Mouse (Mus musculus): ENCODE measurements at regions not wholly inside any gene's neighbourhood (a gene's known extent, or its start where the extent isn't known, plus 50 kb on each side); places are given as distances from the start of the nearest gene placed in this dataset.
A peak's percentile ranks its signal among the peaks of the same experiment; 100 is the strongest.

- no peak for DNase-seq (ENCODE audit: low read depth, low spot score)
Observed at GRCm38 (mm10) chr5:52309317-52310060, 54.1 kb upstream of the Sod3 start.

DNA sequence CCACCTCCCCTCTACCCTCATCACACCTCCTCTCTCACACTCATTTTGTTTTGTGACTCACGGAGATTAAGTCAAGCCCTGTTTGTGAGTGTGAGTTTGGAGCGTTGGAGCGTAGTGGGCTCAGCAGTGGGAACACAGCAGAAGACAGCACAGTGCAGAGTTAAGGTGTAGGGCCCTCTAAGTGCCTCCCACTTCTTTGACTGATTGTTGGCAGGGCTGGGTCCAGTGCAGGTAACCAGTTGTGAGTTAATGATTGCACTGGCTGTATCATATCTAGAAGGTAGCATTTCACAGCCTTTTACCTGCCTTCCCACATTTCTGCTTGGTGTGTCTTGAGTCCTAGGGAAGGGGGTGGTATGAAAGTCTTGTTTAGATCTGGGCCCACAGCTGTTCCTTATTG lies 67.3 kb upstream of the Sod3 start:
- no peak for DNase-seq (ENCODE audit: low read depth, low spot score)

DNA sequence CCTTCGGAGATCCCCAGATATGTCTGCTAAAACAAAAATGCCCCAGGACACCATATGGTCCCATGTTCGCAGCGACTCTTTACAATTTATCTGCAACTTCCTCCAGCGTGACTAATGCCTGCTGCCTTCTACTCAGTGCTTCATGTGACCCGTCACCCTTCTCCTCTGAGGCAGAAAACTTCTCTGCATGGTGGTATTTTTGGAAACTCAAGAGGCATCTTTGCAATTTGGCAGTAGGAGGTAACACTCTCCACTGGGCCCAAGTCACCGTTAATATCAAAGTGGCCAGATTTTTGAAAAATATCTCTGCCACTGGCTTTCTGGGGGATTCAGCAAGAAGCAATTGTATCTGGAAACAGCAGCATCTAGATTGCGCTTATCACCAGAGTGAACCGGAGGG lies 69.1 kb upstream of the Sod3 start:
- DNase-seq (ENCODE audit: low read depth, low spot score), result no peak

DNA sequence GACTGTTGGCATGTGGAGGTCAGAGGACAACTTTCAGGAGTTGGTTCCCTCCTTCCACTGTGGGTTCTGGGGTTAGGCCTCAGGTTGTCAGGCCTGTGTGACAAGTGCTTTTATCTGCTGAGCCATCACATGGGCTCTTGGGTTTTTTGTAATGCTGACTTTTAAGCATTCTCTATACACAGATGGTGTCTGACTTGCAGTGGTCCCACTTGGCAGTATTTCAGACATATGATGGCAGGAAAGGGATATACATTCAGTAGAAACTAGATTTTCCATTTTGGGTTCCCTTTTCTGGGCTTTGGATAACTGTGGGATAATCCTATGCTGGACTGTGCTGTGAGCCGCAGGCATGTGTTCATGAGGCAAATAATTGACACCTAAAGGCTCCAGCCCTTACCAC lies 75.3 kb upstream of the Sod3 start:
- DNase-seq (ENCODE audit: low read depth, low spot score), result no peak

- no peak for DNase-seq (ENCODE audit: low read depth, low spot score)
Observed at GRCm38 (mm10) chr5:52280871-52281270, 82.7 kb upstream of the Sod3 start.

- DNase-seq (ENCODE audit: low read depth, low spot score), result no peak
Observed at GRCm38 (mm10) chr5:52278111-52278510, 85.5 kb upstream of the Sod3 start.

DNA sequence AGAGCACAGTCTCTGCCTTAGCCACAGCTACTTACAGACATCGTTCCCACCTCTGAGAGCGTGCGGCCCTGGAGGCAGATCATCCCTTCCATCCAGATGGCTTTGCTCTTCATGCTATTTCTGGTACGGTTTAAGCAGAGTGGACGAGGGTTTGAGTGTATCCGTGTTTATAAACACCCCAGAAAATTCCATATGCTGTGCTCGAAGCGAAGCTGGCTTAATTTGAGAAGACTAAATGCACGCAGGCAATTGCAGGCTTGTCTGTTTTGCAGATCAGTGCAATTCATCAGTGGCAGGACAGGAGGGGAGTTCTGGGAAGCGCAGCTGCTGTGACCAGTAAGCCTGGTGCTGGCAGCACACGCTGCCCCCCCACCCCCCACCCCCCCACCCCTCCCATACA lies 72.9 kb upstream of the Dhx15 start:
- DNase-seq (ENCODE audit: low read depth, low spot score), result no peak

DNA sequence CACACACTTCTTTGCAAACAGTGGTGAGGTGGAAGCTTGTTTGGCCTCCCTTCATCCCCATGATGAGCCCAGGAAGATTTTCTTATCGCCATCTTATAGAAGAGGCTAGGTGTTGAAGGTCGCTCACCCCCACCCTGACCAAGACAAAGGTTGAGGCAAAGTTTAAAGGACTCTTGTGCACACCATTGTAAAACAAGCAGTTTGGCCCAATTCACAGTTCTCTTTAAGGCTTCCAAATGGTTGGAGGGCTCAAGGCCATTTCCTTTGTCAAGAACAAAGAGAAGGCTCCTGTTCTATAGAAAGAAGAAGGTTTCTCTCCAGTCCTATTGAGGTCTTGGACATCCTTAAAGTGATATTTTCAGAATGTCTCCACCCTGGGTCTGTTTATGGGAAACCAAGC lies 67.8 kb upstream of the Dhx15 start:
- no peak for DNase-seq (ENCODE audit: low read depth, low spot score)

DNA sequence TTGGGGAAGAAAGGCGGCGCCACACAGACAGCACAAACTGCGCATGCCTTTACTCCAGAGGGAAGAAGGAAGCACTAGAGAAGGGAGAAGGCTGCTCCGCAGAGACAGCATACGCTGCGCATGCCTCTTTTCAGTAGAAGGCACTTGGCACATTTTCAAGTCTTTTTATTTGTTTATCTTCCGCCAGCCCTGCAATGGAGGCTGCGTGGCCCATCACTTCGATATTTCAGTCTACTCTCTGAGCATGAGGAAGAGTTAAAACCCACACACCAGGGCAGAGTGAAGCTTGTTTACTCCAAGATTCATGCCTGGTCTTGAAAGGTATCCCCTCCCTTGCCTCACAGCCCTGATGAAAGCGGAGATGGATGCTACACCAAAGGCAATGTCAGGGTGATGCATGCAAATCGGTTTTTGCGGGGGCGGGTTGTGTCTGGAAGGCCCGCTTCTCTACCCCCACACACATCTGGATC lies 64.3 kb upstream of the Dhx15 start:
- peak; percentile 14 for DNase-seq (ENCODE audit: low read depth, low spot score)

DNA sequence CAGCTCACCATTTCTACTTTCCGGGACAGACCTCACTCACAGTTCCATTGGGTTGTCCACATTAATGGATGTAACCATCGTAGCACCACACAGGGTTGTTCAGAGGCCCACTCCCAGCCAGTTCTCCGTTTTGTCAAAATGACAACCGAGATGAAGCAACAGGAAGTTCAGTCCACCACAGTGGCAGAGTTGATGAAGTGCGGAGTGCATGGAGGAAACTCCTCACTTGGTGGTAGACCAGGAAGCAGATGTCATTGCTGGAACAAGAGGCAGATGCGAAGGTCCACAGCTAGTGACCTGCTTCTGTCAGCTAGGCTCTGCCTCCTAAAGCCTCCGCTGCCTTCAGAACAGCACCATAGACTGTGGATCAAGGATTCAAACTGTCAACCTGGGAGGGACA lies 59.5 kb upstream of the Dhx15 start:
- DNase-seq (ENCODE audit: low read depth, low spot score), result no peak

DNA sequence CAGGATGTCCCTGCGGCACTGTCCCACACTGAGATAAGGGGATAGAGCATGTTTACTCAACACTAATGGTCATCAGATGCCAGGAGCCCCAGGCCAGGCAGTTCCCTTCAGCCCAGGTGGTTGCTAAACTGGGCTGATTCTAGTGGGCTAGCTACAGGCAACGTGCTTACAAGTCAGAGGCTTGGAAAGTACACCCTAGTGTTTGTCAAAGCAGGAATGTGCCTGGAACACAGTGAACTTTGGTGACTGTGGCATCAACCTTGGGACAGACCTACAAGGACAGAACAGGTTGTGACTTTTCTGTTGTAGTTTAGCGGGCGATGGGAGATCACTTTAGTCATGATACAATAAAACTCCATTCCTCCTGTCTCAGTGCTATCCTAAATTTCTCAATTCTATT lies 53.6 kb upstream of the Dhx15 start:
- no peak for DNase-seq (ENCODE audit: low read depth, low spot score)

DNA sequence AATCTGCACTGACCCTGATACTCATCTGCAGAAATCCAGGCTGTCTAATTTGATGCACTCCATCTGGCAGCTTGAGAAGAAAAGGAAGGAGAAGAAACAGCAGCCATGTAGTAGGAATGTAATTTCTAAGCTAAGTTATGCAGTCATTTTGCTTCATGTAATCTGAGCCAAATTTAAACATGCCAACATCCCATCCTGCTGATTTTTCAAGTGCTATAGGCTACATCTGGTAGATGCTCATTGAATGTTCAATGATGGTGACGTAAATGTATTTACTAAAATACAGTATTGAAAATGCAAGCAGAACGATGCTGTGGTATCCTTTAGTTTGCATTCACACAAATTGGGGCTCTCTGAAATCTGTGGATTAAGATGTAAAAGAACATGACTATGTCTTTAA lies 52.1 kb upstream of the Dhx15 start:
- no peak for DNase-seq (ENCODE audit: low read depth, low spot score)

DNA sequence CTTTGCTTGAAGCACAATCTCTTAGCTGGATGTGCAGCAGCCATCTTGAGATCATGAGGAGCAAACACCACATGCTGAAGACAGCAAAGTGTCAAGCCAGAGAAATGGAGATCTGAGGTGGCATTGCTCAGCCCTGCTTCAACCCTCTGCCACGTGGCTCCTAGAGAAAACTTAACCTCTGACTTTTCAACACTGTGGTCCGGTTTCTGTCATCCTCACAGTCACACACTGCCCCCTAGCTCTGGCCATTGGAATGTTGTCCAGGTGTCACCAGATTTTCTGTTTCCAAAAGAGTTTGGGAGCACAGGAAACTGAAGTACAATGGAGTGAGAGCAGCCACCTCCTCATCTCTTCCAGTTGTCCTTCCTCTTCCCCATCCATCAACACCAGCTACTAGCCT lies 50.2 kb upstream of the Dhx15 start:
- DNase-seq (ENCODE audit: low read depth, low spot score), result no peak
